Mouse (Mus musculus): Measurements from ENCODE around the gene Ctse.

GRCm38 (mm10) chr1:131614641-131615040, 23.5 kb upstream of the Ctse start:
- TF ChIP-seq CTCF (IDR thresholded peaks at IDR 0.05; ENCODE audit: borderline replicate concordance, control insufficient read depth, extremely low read depth, insufficient read depth, low read length, poor library complexity) (no peak), POLR2A (IDR thresholded peaks at IDR 0.05; ENCODE audit: control insufficient read depth, extremely low read depth, insufficient read depth, low read length, poor library complexity) (no peak)

Data from thymus, adult 2 months (tissue).